Mouse (Mus musculus) neural tube, embryonic 15.5 days (tissue): ENCODE data around the gene Ripor2. TPM values are rescaled to one million over a fixed set of nuclear protein-coding genes. Genes with fewer than 3 reads are reported as not detected.

Experiments
- ATAC-seq: fragments of 200-750 bp; cut with Nextera tagmentation; 2 replicates; pipeline ENCODE4 v1.8.0; 2017; ENCODE audit warnings: mild to moderate bottlenecking, moderate TSS enrichment, moderate library complexity; ENCODE audit not compliant: low FRiP score
- H3K27ac ChIP-seq: fragments of 300-500 bp; sonication (generic); replicated peaks from 2 replicates; pipeline ENCODE4 v1.5.1; 2015; ENCODE audit warnings: mild to moderate bottlenecking, inconsistent platforms
- H3K27me3 ChIP-seq: fragments of 300-500 bp; sonication (generic); replicated peaks from 2 replicates; pipeline ENCODE4 v1.6.1; 2015; ENCODE audit warnings: inconsistent platforms
- H3K36me3 ChIP-seq: fragments of 300-500 bp; sonication (generic); 2 replicates; pipeline ENCODE4 v1.6.1; 2015; ENCODE audit warnings: inconsistent platforms
- H3K4me1 ChIP-seq: fragments of 300-500 bp; sonication (generic); 2 replicates; pipeline ENCODE4 v1.6.1; 2015; ENCODE audit warnings: inconsistent platforms
- H3K4me2 ChIP-seq: fragments of 300-500 bp; sonication (generic); 2 replicates; pipeline ENCODE4 v1.6.1; 2015; ENCODE audit warnings: inconsistent platforms, mild to moderate bottlenecking, moderate library complexity
- H3K4me3 ChIP-seq: fragments of 300-500 bp; sonication (generic); replicated peaks from 2 replicates; pipeline ENCODE4 v1.5.1; 2015; ENCODE audit warnings: mild to moderate bottlenecking, inconsistent platforms
- H3K9ac ChIP-seq: fragments of 300-500 bp; sonication (generic); replicated peaks from 2 replicates; pipeline ENCODE4 v1.6.1; 2015; ENCODE audit warnings: mild to moderate bottlenecking, inconsistent platforms
- H3K9me3 ChIP-seq: fragments of 300-500 bp; sonication (generic); replicated peaks from 2 replicates; pipeline ENCODE4 v1.6.1; 2016; ENCODE audit warnings: inconsistent platforms
- WGBS: fragments of 180-500 bp; shearing (Covaris S2); methylation state at CpG from one replicate; pipeline ENCODE4 v1.1.7; 2015; ENCODE audit warnings: mixed read lengths; 5-methylcytosine and 5-hydroxymethylcytosine counted together
- polyA plus RNA-seq: library from polyadenylated mRNA; unstranded; fragments of >200 nt; fragmentation: Nextera tagmentation; extraction: Ambion mirVana; gene quantifications from 2 replicates; pipeline ENCODE4 v1.2.1, GENCODE M21; 2015

Gene Ripor2
- polyA plus RNA-seq, 1 experiment from 2014 or later = 24.0 TPM

GRCm38 (mm10) chr13:24584841-24585240 is 2.9 kb downstream of the Ripor2 start:
- Histone ChIP-seq H3K27me3 (no peaks in the 10 kb centered on the region), H3K4me3 (no peak overlapping the region), H3K36me3 (no peaks in the 10 kb centered on the region), H3K9ac (no peak overlapping the region), H3K4me1 (no peaks in the 10 kb centered on the region), H3K27ac (no peak overlapping the region), H3K4me2 (no peak overlapping the region), H3K9me3 (no peaks in the 10 kb centered on the region)
- ATAC-seq = no peak
- WGBS = 90% methylated on average over 6 of the region's 6 CpGs

GRCm38 (mm10) chr13:24585369-24585768 is 3.4 kb downstream of the Ripor2 start:
- WGBS = 66% methylated on average over 9 of the region's 9 CpGs
- Histone ChIP-seq H3K27me3 (no peaks in the 10 kb centered on the region), H3K36me3 (no peaks in the 10 kb centered on the region), H3K9me3 (no peaks in the 10 kb centered on the region), H3K4me1 (no peaks in the 10 kb centered on the region), H3K27ac (no peak overlapping the region), H3K9ac (no peak overlapping the region), H3K4me3 (no peak overlapping the region), H3K4me2 (no peak overlapping the region)
- ATAC-seq = no peak

GRCm38 (mm10) chr13:24587192-24587895 is 5.4 kb downstream of the Ripor2 start:
- Histone ChIP-seq H3K4me3 (no peak overlapping the region), H3K27me3 (no peaks in the 10 kb centered on the region), H3K9me3 (no peaks in the 10 kb centered on the region), H3K4me2 (no peak overlapping the region), H3K27ac (no peak overlapping the region), H3K9ac (no peak overlapping the region), H3K36me3 (no peaks in the 10 kb centered on the region), H3K4me1 (no peaks in the 10 kb centered on the region)
- no peak for ATAC-seq
- WGBS = 81% methylated on average over 12 of the region's 12 CpGs

- ATAC-seq = no peak
- Histone ChIP-seq H3K9me3 (no peaks in the 10 kb centered on the region), H3K9ac (no peak overlapping the region), H3K27me3 (no peaks in the 10 kb centered on the region), H3K4me1 (no peaks in the 10 kb centered on the region), H3K4me2 (no peak overlapping the region), H3K27ac (no peak overlapping the region), H3K36me3 (no peaks in the 10 kb centered on the region), H3K4me3 (no peak overlapping the region)
- 88% methylated on average over 3 of the region's 3 CpGs for WGBS
These were observed 6.6 kb downstream of the Ripor2 start for GRCm38 (mm10) chr13:24588603-24589002.

- Histone ChIP-seq H3K9me3 (no peaks in the 10 kb centered on the region), H3K27ac (no peak overlapping the region), H3K4me2 (no peak overlapping the region), H3K27me3 (no peaks in the 10 kb centered on the region), H3K4me1 (no peaks in the 10 kb centered on the region), H3K4me3 (no peak overlapping the region), H3K36me3 (no peaks in the 10 kb centered on the region), H3K9ac (no peak overlapping the region)
- ATAC-seq = no peak
- WGBS = 93% methylated on average over 6 of the region's 6 CpGs
These were observed 9.7 kb downstream of the Ripor2 start for GRCm38 (mm10) chr13:24591737-24592136.

- 86% methylated on average over 3 of the region's 3 CpGs for WGBS
- ATAC-seq = no peak
- H3K9me3 ChIP-seq = no peaks in the 10 kb centered on the region
These were observed 12.3 kb downstream of the Ripor2 start for GRCm38 (mm10) chr13:24594303-24594702.

GRCm38 (mm10) chr13:24599631-24600041 is 17.6 kb downstream of the Ripor2 start:
- Histone ChIP-seq H3K9ac (no peak overlapping the region), H3K36me3 (no peaks in the 10 kb centered on the region), H3K4me2 (no peak overlapping the region), H3K4me3 (no peak overlapping the region), H3K9me3 (no peaks in the 10 kb centered on the region), H3K27ac (no peak overlapping the region), H3K27me3 (no peaks in the 10 kb centered on the region), H3K4me1 (peaks cover 12% of the 10 kb centered on the region)
- WGBS = 84% methylated on average over 11 of the region's 11 CpGs
- ATAC-seq = no peak

More at GRCm38 (mm10) chr13:24594303-24594702, 12.3 kb downstream of the Ripor2 start:
- H3K36me3 ChIP-seq = no peaks in the 10 kb centered on the region
- no peak overlapping the region for H3K4me2 ChIP-seq
- no peaks in the 10 kb centered on the region for H3K27me3 ChIP-seq
- H3K9ac ChIP-seq = no peak overlapping the region
- H3K27ac ChIP-seq = no peak overlapping the region
- no peaks in the 10 kb centered on the region for H3K4me1 ChIP-seq
- no peak overlapping the region for H3K4me3 ChIP-seq

GRCm38 (mm10) chr13:24602978-24603377 is 21.0 kb downstream of the Ripor2 start:
- H3K4me2 ChIP-seq = no peak overlapping the region
- no peaks in the 10 kb centered on the region for H3K9me3 ChIP-seq
- H3K4me1 ChIP-seq = peaks cover 22% of the 10 kb centered on the region
- no peak overlapping the region for H3K27ac ChIP-seq
- 11% methylated on average over 4 of the region's 4 CpGs for WGBS
- no peaks in the 10 kb centered on the region for H3K27me3 ChIP-seq
- H3K4me3 ChIP-seq = no peak overlapping the region
- no peak for ATAC-seq
- no peak overlapping the region for H3K9ac ChIP-seq
- H3K36me3 ChIP-seq = no peaks in the 10 kb centered on the region

GRCm38 (mm10) chr13:24603591-24604009 is 21.6 kb downstream of the Ripor2 start:
- H3K4me3 ChIP-seq = no peak overlapping the region
- no peak overlapping the region for H3K9ac ChIP-seq
- no peaks in the 10 kb centered on the region for H3K27me3 ChIP-seq
- no peaks in the 10 kb centered on the region for H3K36me3 ChIP-seq
- peaks cover 22% of the 10 kb centered on the region for H3K4me1 ChIP-seq
- H3K4me2 ChIP-seq = no peak overlapping the region
- H3K9me3 ChIP-seq = no peaks in the 10 kb centered on the region
- ATAC-seq = no peak
- H3K27ac ChIP-seq = no peak overlapping the region
- WGBS = 18% methylated on average over 11 of the region's 11 CpGs

- Histone ChIP-seq H3K27me3 (no peaks in the 10 kb centered on the region), H3K36me3 (no peaks in the 10 kb centered on the region), H3K4me2 (no peak overlapping the region), H3K27ac (no peak overlapping the region), H3K4me1 (peaks cover 22% of the 10 kb centered on the region), H3K9me3 (no peaks in the 10 kb centered on the region), H3K9ac (no peak overlapping the region), H3K4me3 (no peak overlapping the region)
- no peak for ATAC-seq
- 36% methylated on average over 3 of the region's 4 CpGs for WGBS
These were observed 22.1 kb downstream of the Ripor2 start for GRCm38 (mm10) chr13:24604096-24604495.

- ATAC-seq = peak; percentile 49; the same call in 1 of the 2 replicates
- H3K4me2 ChIP-seq = peak overlapping the region; percentile 53
- no peaks in the 10 kb centered on the region for H3K36me3 ChIP-seq
- H3K9ac ChIP-seq = peak overlapping the region; percentile 31; the same call in 1 of the 2 replicates
- no peaks in the 10 kb centered on the region for H3K9me3 ChIP-seq
- H3K27ac ChIP-seq = no peak overlapping the region
- 4% methylated on average over 20 of the region's 20 CpGs for WGBS
- H3K4me1 ChIP-seq = peaks cover 22% of the 10 kb centered on the region
- H3K4me3 ChIP-seq = peak overlapping the region; percentile 19
- H3K27me3 ChIP-seq = no peaks in the 10 kb centered on the region
These were observed 23.0 kb downstream of the Ripor2 start for GRCm38 (mm10) chr13:24604761-24605591.

GRCm38 (mm10) chr13:24605755-24606154 is 23.8 kb downstream of the Ripor2 start:
- H3K4me1 ChIP-seq = peaks cover 22% of the 10 kb centered on the region
- WGBS = 60% methylated on average over 5 of the region's 5 CpGs
- no peak overlapping the region for H3K27ac ChIP-seq
- no peak overlapping the region for H3K4me3 ChIP-seq
- no peak overlapping the region for H3K9ac ChIP-seq
- H3K9me3 ChIP-seq = no peaks in the 10 kb centered on the region
- ATAC-seq = no peak
- H3K4me2 ChIP-seq = no peak overlapping the region
- no peaks in the 10 kb centered on the region for H3K27me3 ChIP-seq
- no peaks in the 10 kb centered on the region for H3K36me3 ChIP-seq
